Mouse (Mus musculus): ENCODE measurements at regions not wholly inside any gene's neighbourhood (a gene's known extent, or its start where the extent isn't known, plus 50 kb on each side); places are given as distances from the start of the nearest gene placed in this dataset.

DNA sequence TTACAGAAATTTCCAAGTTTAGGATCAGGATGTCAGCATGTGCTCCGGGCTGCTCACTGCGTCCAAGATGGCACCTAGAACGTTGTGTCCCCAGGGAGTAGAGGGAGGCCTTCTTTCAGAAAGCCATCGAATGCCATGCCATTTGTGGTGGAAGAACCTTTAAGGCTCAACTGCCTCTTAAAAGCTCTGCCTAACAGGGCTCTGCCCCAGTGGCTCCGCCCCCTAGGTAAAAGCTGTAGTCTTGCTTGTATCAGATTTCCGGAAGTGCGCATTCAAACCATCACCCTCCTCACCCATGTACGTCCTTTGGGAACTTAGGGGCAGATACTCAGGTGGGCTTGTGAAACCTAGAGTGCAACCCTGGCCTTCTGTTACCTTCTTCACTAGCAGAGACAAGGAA lies 54.0 kb upstream of the Psmd7 start:
- no peak for DNase-seq (ENCODE audit: low spot score)

GRCm38 (mm10) chr8:107647936-107648335 lies 59.7 kb upstream of the Psmd7 start:
- DNase-seq (ENCODE audit: low spot score) = no peak

- DNase-seq (ENCODE audit: low spot score) = no peak
Measured at GRCm38 (mm10) chr8:107650306-107650705, 62.0 kb upstream of the Psmd7 start.

GRCm38 (mm10) chr8:107651424-107651823 lies 63.2 kb upstream of the Psmd7 start:
- no peak for DNase-seq (ENCODE audit: low spot score)

DNA sequence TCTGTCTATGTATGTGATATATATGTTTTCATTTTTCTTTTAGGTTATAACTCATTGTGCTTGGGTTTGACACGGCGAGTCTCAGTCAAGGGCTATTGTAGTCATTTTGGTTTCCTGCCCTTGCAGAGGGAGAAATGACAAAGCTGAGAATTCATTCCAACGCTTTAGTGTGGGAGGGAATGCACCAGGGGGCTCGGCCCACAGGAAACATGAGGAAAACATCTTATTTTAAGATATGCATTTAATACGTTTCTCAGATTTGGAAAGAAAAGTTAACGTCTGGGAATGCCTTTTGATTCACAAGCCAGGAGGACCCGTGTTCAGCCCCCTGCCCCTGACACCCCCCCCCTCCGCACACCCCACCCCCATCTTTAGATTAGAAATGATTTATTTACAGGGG lies 64.0 kb upstream of the Psmd7 start:
- DNase-seq (ENCODE audit: low spot score) = no peak

DNA sequence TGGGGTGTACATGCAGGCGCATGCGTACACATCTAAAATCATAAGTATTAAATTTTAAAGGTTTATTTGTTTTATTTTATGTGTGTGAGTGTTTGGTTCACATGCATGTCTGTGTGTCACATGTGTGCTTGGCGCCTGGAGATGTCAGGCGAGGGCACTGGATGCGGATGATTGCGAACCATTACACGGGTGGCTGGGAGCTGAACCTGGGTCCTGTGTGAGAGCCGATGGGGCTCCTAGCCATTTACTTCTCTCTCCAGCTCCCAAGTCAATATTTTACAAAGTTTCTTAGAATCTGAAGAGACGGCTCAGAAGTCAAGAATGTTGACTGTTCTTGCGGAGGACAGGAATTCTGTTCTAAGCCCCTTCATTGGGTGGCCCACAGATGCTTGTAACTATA lies 65.4 kb upstream of the Psmd7 start:
- DNase-seq (ENCODE audit: low spot score) = no peak

- DNase-seq (ENCODE audit: low spot score) = no peak
Measured at GRCm38 (mm10) chr8:107656622-107657021, 68.4 kb upstream of the Psmd7 start.

GRCm38 (mm10) chr8:107657741-107658140 lies 69.5 kb upstream of the Psmd7 start:
- DNase-seq (ENCODE audit: low spot score) = no peak

- DNase-seq (ENCODE audit: low spot score) = no peak
Measured at GRCm38 (mm10) chr8:107658386-107658785, 70.1 kb upstream of the Psmd7 start.

- DNase-seq (ENCODE audit: low spot score) = no peak
Measured at GRCm38 (mm10) chr8:107660624-107661023, 72.4 kb upstream of the Psmd7 start.

DNA sequence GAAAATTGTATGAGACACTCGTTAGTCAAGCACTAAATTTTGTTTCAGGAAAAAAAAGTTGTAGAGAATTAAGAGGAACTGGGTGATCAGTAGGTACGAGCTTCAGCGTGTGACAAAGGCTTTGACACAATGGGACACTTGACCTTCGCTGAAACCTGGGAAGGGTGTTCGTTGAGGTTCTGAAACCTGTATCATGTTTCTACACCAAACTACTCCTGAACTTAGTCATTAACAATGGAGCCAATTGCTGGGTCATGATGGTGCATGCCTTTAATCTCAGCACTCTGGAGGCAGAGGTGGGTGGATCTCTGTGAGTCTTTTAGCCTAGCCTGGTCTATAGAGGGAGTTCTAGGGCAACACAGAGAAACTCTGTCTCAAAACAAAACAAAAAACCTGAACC lies 81.3 kb upstream of the Psmd7 start:
- DNase-seq (ENCODE audit: low spot score) = no peak

DNA sequence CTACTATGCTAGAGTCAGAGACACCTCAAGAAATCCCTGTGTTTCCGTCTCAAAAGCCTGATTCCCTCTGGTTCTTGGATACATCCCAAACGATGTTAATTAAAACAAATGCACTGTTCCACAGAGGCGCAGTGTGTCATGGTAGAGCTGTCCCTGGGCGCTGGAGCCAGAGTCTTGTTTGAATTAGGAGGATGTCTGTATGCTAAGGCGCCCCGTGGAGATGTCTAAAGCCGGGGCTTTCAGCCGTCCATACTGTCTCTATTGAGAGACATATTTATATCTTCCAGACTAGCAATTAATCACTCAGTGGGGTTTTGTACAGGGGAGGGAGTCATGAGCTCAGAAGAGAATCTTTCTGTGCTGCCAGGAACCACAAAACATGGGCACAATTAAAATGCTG lies 83.2 kb upstream of the Psmd7 start:
- no peak for DNase-seq (ENCODE audit: low spot score)

DNA sequence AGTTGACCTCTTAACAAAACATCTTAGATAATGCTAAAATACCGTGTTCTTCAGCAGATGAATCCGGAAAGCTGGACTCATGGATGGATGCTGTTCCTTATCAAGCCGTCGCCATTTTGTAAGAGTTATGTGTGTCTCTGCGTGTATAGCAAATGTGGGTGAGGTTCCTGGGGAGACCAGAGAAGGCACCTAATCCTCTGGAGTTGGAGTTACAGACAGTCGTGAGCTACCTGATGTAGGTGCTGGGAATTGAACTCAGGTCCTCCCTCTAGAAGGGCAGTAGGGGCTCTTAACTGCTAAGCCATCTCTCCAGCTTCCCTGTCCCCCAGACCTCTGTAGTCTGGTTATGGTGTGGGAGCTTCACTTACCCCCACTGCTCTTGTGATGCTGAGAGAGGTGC lies 84.4 kb upstream of the Psmd7 start:
- no peak for DNase-seq (ENCODE audit: low spot score)

DNA sequence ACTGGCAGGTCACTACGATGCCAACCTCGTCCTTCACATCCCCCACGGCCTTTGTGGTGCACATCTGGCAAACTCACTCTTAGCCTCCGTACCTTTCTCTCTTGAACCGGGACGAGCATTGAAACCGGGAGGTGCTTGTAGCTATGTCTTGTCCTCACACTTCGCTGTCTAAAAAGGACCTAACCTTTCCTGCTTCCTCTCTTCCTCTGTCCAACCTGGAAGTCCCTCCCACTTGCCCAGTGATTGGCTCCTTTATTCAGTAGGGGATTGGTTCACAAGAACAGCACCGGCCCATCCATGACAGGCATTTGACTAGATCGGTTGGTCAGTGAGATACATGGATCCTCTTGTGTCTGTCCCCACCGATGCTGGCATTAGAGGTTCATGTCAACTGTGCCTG lies 93.8 kb upstream of the Psmd7 start:
- no peak for DNase-seq (ENCODE audit: low spot score)

- no peak for DNase-seq (ENCODE audit: low spot score)
Measured at GRCm38 (mm10) chr8:107684721-107685691, 96.7 kb upstream of the Psmd7 start.

GRCm38 (mm10) chr8:107686936-107687335 lies 98.7 kb upstream of the Psmd7 start:
- DNase-seq (ENCODE audit: low spot score) = no peak

DNA sequence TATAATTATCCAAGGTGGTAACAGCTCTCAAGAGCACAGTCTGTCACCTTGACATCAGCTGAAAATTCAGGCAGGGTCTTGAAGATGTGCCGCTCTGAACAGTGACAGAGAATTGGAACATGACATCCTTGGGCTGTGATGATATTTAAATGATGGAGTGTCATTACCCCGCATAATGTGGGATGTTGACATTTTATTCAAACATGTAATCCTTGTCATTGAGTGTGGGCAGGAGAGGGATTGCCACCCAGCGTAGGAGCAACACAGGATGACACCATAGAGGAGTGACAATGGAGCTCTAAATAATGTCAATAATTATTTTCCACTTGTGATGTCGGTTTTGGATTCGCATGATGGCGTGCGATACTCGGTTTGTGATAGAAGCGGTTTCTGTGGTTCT lies 99.3 kb upstream of the Psmd7 start:
- no peak for DNase-seq (ENCODE audit: low spot score)

DNA sequence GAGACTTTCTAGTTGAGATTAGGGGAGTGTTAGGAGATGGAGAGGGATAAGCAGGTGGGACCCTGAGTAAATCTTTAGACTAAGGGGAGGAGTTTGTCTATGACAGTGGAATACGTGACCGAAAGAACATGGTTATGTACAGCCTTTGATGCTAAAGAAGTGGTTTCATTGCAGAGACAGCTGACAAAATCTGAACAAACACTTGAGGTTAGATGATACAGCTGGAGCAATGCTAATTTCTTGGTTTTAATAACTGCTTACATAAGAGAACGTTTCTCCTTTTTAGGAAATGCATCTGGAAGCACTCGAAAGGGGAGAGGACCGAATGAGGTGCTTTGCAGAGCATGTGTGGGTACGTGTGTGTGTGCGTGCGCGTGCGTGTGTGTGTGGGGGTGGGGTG lies 100.8 kb upstream of the Psmd7 start:
- DNase-seq (ENCODE audit: low spot score) = no peak

- DNase-seq (ENCODE audit: low spot score) = no peak
Measured at GRCm38 (mm10) chr8:107691251-107691650, 103.0 kb upstream of the Psmd7 start.

DNA sequence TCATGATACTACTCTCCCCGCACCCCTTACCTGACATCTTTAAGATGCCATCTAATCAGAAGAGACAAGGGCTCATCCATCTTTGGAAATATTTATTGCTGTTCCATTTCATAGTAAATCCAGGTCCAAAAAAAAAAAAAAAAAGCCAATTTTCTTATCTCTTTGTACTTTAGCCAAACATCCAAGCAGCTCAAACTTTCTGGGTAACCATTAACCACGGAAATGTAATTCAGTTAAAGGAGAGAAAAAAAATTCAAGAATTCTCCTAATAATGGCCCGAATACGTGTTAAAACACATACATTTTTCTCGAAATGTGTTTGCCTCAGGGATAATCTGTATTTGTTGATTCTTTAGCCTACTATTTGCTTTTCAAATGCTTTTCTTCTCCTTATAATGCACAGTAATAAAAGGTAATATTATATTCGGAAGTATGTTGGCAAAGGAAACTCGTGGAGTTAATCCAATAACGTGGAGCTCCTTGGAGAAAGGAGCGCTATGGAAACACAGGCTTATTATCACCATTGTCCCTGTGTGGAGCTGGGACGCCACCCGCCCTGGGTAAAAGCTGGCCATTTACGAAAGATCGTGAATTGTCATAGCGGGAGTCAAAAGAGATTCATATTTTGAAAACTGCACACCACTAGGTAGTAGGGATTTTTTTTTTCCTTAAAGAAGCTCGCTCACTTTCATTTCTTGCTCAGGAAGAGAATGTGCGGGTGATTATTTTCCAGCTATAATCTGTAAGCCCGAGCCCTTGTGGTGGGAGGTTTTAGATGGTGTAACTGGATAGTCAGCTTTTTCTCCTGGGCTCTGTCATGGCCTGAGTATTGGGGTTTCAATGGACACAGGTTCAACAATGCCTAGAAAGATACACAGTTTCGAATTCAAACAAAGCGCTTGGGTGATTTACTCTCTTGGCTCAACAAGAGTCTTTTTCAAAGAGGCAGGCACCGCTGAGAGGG lies 108.4 kb upstream of the Psmd7 start:
- no peak for DNase-seq (ENCODE audit: low spot score)

DNA sequence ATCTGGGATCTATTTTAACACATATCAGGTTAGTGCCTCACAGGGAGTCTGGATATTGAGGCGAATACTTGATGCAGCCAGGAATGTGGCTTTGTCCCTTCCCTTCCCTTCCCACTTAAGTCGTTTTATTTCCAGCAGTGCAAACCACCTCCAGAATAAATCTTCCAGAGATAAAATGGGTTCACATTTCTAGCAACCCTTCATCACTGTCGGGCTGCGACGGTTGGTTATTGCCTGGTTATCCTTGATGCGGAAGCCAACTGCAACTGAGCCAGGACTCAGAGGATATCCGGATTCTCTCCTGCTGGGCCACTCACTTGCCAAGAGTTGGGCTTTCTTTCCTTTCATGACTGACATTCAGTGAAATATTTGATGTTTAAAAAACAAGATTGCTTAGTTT lies 111.0 kb upstream of the Psmd7 start:
- DNase-seq (ENCODE audit: low spot score) = no peak

DNA sequence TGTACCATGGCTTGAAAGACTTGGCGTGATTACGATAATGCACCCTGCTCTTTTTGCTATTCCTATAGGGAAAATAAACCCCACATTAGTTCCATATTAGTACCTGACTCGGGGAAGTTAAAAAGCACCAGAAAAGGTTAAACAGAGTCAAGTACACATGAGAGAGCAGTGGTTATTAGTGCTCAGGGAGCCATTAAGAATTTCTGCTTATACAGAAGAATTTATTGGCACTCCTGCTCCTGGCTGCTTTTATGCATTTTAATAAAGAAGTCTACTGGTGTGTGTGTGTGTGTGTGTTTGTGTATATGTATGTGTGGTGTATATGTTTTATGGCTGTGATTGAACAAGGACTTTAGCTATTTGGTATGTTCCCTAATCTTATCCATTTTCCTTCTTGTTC lies 111.5 kb upstream of the Psmd7 start:
- DNase-seq (ENCODE audit: low spot score) = no peak

DNA sequence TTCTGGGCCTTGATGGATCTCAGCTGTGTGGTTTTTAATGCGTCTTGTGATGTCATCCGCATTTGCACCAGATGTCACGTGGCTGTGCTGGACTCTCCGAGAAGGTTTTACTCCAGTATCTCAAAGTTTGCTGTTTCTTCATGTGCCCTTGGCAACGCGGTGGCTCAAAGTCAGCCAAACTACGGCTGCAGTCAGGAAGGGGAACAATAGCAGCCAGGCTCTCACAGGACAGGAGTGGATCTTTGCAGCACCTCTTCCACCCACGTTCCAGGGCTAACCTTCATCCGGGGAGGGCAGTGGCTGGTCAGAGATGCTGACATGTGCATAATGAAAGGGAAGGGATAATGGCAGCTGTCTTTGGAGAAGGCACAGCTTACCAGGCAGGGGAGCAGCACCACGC lies 127.6 kb upstream of the Psmd7 start:
- no peak for DNase-seq (ENCODE audit: low spot score)
